Mouse (Mus musculus): ENCODE measurements at regions not wholly inside any gene's neighbourhood (a gene's known extent, or its start where the extent isn't known, plus 50 kb on each side); places are given as distances from the start of the nearest gene placed in this dataset.
A peak's percentile ranks its signal among the peaks of the same experiment; 100 is the strongest.

GRCm38 (mm10) chr13:85570886-85571527 is 282.1 kb upstream of the Rasa1 start:
- DNase-seq (ENCODE audit: low read depth, low spot score), result no peak

- DNase-seq (ENCODE audit: low read depth, low spot score), result no peak
Observed at GRCm38 (mm10) chr13:85557821-85558220, 268.9 kb upstream of the Rasa1 start.

- DNase-seq (ENCODE audit: low read depth, low spot score), result peak; percentile 10
Observed at GRCm38 (mm10) chr13:85556101-85556853, 267.3 kb upstream of the Rasa1 start.

- no peak for DNase-seq (ENCODE audit: low read depth, low spot score)
Observed at GRCm38 (mm10) chr13:85553072-85553471, 264.1 kb upstream of the Rasa1 start.

- no peak for DNase-seq (ENCODE audit: low read depth, low spot score)
Observed at GRCm38 (mm10) chr13:85509671-85510070, 220.7 kb upstream of the Rasa1 start.

DNA sequence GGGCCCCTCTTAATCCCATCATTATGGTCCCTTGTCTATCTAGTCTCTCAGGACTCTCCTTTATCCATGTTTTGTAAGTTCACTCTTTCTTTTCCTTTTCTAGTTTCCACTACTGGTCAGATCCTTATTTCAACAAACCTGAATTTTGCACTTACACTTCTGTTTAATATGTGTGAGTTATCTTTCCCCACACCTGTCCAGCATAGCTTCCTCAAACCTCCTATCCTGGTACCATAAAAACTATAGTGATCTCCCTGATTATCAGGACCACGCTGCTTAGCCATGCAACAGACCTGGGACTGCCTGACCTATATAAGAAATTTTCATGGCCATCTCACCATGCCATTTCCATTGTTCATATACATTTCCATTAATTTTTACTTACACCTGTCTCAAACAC is 219.6 kb upstream of the Rasa1 start:
- DNase-seq (ENCODE audit: low read depth, low spot score), result no peak

DNA sequence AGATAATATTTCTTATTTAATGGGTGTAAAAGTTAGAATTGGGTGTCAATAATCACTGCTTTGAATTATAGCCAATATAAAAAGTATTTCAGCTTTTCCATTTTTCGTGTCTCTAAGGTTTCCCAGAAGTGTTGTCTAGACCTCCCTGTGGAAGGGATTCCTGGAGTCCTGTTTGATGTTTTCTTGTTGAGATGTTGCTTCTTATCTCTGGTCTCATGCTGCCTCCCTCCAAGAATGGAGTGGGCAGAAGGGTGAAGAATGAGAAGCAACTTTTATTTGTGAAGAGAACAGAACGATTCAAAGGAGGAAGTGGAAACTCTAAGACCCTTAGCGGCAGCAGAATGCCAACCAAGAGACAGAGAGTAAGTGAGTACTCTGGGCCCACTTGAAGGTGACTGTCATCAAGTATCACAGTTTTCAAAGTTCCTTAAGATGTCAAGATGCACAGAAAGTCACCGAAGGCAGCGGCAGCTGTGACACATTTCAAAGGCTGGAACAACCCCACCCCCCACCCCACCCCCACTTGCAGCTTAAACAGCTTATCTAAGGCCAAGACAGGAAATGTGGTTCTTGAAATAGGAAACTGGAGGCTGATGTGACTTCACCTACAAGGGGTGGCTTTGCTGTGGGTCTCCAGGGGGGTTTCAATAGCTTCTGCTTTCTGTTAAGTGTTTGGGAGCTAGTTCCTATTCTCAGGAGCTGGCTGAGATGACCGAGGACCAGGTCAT is 218.6 kb upstream of the Rasa1 start:
- peak; percentile 14 for DNase-seq (ENCODE audit: low read depth, low spot score)

GRCm38 (mm10) chr13:85506875-85507274 is 217.9 kb upstream of the Rasa1 start:
- peak; percentile 4 for DNase-seq (ENCODE audit: low read depth, low spot score)

- DNase-seq (ENCODE audit: low read depth, low spot score), result no peak
Observed at GRCm38 (mm10) chr13:85506030-85506429, 217.1 kb upstream of the Rasa1 start.

- DNase-seq (ENCODE audit: low read depth, low spot score), result no peak
Observed at GRCm38 (mm10) chr13:85505046-85505445, 216.1 kb upstream of the Rasa1 start.

DNA sequence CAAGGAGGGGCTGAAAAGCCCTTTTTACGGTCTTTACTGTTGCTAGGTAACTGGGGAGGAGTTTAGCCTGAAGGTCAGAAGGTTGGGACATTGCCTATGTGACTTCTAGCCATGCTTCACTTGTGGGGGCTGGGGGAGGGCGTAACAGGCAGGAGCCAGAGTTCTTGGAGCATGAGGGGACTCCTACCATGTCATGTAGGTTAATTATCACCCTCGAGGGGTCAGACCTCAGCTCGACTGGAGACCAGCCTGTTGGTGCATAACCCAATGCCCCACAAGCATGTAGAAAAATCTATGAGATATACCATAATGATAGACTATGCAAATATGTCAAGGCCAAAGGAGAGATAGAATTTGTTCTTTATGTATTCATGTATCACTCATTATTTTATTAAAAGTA is 215.1 kb upstream of the Rasa1 start:
- DNase-seq (ENCODE audit: low read depth, low spot score), result no peak

- no peak for DNase-seq (ENCODE audit: low read depth, low spot score)
Observed at GRCm38 (mm10) chr13:85498696-85499095, 209.8 kb upstream of the Rasa1 start.

- no peak for DNase-seq (ENCODE audit: low read depth, low spot score)
Observed at GRCm38 (mm10) chr13:85484790-85485189, 195.9 kb upstream of the Rasa1 start.

DNA sequence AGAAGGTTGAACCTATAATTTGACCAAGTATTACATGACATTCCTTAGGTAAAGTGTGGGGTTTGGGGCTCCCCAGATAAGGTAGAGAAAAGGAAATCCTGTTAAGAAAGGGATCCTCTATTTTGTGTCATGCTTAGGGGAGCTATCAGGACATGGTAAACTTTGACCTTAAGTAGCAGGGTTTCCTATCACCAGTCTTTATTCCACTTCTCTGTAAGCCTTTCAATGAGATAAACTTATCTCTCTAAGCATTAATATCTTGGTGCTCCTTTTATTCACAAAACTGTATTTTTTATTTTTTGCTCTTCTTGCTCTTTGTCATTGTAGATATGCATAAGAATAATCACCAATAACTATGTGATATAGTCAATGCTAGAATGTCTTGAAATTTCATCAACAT is 194.4 kb upstream of the Rasa1 start:
- DNase-seq (ENCODE audit: low read depth, low spot score), result no peak

- DNase-seq (ENCODE audit: low read depth, low spot score), result no peak
Observed at GRCm38 (mm10) chr13:85479405-85479804, 190.5 kb upstream of the Rasa1 start.

GRCm38 (mm10) chr13:85476274-85476846 is 187.4 kb upstream of the Rasa1 start:
- DNase-seq (ENCODE audit: low read depth, low spot score), result no peak

GRCm38 (mm10) chr13:85471340-85471739 is 182.4 kb upstream of the Rasa1 start:
- no peak for DNase-seq (ENCODE audit: low read depth, low spot score)

- DNase-seq (ENCODE audit: low read depth, low spot score), result no peak
Observed at GRCm38 (mm10) chr13:85459387-85459786, 170.5 kb upstream of the Rasa1 start.

DNA sequence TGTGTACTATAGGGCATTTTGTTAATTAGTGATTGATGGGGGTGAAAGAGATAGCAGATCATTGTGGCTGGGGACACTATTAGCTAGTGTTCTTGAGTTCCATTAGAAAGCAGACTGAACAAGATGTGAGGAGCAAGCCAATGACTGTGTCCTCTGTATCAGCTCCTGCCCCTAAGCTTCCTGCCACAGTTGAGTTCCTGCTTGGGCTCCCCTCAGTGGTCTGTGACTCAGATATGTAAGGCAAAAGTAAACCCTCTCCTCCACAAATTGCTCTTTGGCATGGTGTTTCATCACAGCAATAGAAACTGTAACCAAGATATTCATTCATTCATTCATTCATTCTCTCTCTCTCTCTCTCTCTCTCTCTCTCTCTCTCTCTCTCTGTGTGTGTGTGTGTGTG is 169.7 kb upstream of the Rasa1 start:
- no peak for DNase-seq (ENCODE audit: low read depth, low spot score)

DNA sequence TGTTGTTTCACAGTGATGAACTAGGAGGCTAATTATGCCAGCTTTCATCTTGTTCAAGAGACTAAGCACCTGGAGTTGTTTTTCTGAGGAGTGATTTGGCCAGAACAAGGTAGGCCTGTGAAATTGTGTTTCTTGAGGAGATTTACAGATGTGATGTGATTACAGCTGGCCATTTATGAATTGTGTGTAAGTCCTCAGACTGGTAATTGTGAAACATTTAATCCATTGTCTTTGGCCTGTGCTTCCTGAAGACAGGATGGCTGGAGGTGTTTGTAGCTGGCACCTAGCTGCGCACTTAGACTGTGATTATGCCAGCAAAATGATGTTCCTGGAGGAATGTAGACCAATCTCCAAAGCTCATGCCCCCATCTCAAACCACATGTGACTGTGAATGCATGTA is 150.7 kb upstream of the Rasa1 start:
- no peak for DNase-seq (ENCODE audit: low read depth, low spot score)

DNA sequence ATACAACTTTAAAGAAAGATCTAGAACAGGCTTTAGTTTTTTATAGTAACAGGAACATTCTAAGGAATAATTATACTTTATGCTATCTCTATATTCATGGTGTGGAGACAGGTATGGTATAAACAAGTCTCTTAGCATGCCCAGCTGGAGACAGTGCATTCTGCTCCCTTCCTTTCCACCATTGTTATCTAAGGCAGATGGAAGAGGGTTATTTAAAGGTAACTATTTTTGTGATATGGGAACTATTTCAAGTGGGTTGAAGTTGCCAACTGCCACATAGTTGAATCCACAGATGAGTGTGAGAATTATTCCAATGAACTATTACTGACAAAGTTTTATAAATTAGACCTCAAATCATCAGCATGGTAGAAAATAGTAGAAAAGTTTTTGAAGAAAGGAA is 148.9 kb upstream of the Rasa1 start:
- DNase-seq (ENCODE audit: low read depth, low spot score), result no peak

- no peak for DNase-seq (ENCODE audit: low read depth, low spot score)
Observed at GRCm38 (mm10) chr13:85437009-85437408, 148.1 kb upstream of the Rasa1 start.

All from skeletal muscle tissue, adult 2 months (tissue).